Mouse (Mus musculus) naive thymus-derived CD4-positive, alpha-beta T cell, adult 2 months (primary cell): Measurements from ENCODE around the gene 1700020N01Rik.

Experiments used
- DNase-seq: peaks from one replicate; pipeline ENCODE4 v3.0.0-alpha.2; 2011; ENCODE audit warnings: low read depth

Gene 1700020N01Rik

GRCm38 (mm10) chr10:21669750-21670161 is 76.8 kb downstream of the 1700020N01Rik start:
- DNase-seq, result no peak

GRCm38 (mm10) chr10:21670168-21670567 is 77.2 kb downstream of the 1700020N01Rik start:
- no peak for DNase-seq
